Comparison of ENCODE assay signal across 21 mouse cellular contexts in the genomic region with DNA sequence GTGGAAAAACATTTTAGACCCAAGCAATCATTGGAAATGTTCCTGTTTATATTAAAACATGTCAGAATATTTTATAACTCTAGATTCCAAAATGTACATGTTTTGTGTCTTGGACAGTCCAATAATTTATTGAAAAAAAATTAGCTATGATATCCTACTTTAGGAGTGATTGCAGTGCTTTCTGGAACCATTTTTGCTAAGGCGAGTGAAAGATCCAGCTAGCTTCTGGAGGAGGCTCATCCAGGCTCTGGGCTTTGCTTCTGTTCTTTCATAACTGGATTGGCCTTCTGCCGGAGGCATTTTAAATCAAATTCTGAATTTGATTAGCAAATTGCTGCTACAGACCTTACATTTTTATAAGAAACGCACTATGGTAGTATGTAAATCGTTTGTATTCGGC.
DNase-seq lines count a peak whose midpoint lies in the region; ATAC-seq and TF ChIP-seq lines count a peak whose summit lies in the region.
"Had no signal": no experiment of that assay in that cellular context is flagged by ENCODE, and none has a peak within 500 bp of the region (broad histone marks: within the 10 kb centered on the region; RNA-seq: fewer than 3 reads in every experiment).

No protein-coding gene starts in this region.

- H3K9me3 ChIP-seq in forebrain, postnatal 0 days (ENCODE audit: low read length), result no peaks in the 10 kb centered on the region
- H3K9me3 ChIP-seq in forebrain, embryonic 13.5 days (replicated peaks), result no peaks in the 10 kb centered on the region
- no peaks in the 10 kb centered on the region for H3K9me3 ChIP-seq in lung, embryonic 16.5 days (ENCODE audit: control insufficient read depth, low read length)
- no peaks in the 10 kb centered on the region for H3K9me3 ChIP-seq in lung, postnatal 0 days (ENCODE audit: low read length)
- H3K9me3 ChIP-seq in embryonic facial prominence, embryonic 15.5 days (replicated peaks), result no peaks in the 10 kb centered on the region
- H3K9me3 ChIP-seq: forebrain, embryonic 10.5 days; forebrain, embryonic 15.5 days; heart, embryonic 12.5 days; hindbrain, embryonic 15.5 days had no signal

- peak; percentile 31 for DNase-seq in forebrain, postnatal 0 days
- peak; percentile 12 for DNase-seq in layer of hippocampus, adult 9-11 months
- DNase-seq in layer of hippocampus, postnatal 10 days (ENCODE audit: low spot score in 2 of 2), result no peak
- DNase-seq in lung, postnatal 0 days (ENCODE audit: low spot score), result no peak
- no peak for DNase-seq in adrenal gland, adult (ENCODE audit: inconsistent age in 2 of 2, low spot score in 1 of 2)
- DNase-seq: adrenal gland, adult 2 months; adrenal gland, postnatal 25 days; cerebellum, adult 2 months; cerebellum, postnatal 10 days; gastrocnemius, adult 2 months; gastrocnemius, postnatal 25 days had no signal

- 54% methylated on average over 5 of the region's 5 CpGs for WGBS in forebrain, postnatal 0 days
- WGBS in forebrain, embryonic 13.5 days, result 86% methylated on average over 5 of the region's 5 CpGs
- WGBS in lung, embryonic 16.5 days, result 65% methylated on average over 5 of the region's 5 CpGs
- WGBS in lung, postnatal 0 days, result 76% methylated on average over 5 of the region's 5 CpGs
- WGBS in embryonic facial prominence, embryonic 15.5 days, result 45% methylated on average over 5 of the region's 5 CpGs

- no peaks in the 10 kb centered on the region for H3K27me3 ChIP-seq in forebrain, postnatal 0 days (ENCODE audit: insufficient read depth, low read length)
- H3K27me3 ChIP-seq in forebrain, embryonic 13.5 days, result no peaks in the 10 kb centered on the region
- no peaks in the 10 kb centered on the region for H3K27me3 ChIP-seq in lung, embryonic 16.5 days (ENCODE audit: control insufficient read depth, insufficient read depth, low read depth, low read length)
- H3K27me3 ChIP-seq in lung, postnatal 0 days (replicated peaks; ENCODE audit: insufficient read depth, low read length), result no peaks in the 10 kb centered on the region
- H3K27me3 ChIP-seq in embryonic facial prominence, embryonic 15.5 days, result no peaks in the 10 kb centered on the region
- H3K27me3 ChIP-seq: forebrain, embryonic 15.5 days; heart, embryonic 12.5 days; hindbrain, embryonic 15.5 days; Patski had no signal

- no peak overlapping the region for H3K27ac ChIP-seq in forebrain, postnatal 0 days (ENCODE audit: low read depth, low read length)
- H3K27ac ChIP-seq in forebrain, embryonic 13.5 days, result no peak overlapping the region
- H3K27ac ChIP-seq in lung, embryonic 16.5 days (ENCODE audit: low read length), result no peak overlapping the region
- H3K27ac ChIP-seq in lung, postnatal 0 days (ENCODE audit: low read length), result no peak overlapping the region
- peak overlapping the region; percentile 51; the same call in 1 of the 2 replicates for H3K27ac ChIP-seq in embryonic facial prominence, embryonic 15.5 days (replicated peaks)
- H3K27ac ChIP-seq: forebrain, embryonic 10.5 days; forebrain, embryonic 15.5 days; gastrocnemius, adult 2 months; hindbrain, embryonic 15.5 days had no signal

- ATAC-seq in forebrain, postnatal 0 days, result peak; percentile 60; the same call in 1 of the 2 replicates
- no peak for ATAC-seq in forebrain, embryonic 13.5 days
- ATAC-seq in lung, embryonic 16.5 days (ENCODE audit: low read depth), result peak; percentile 62; the same call in 1 of the 2 replicates
- no peak for ATAC-seq in lung, postnatal 0 days
- no peak for ATAC-seq in embryonic facial prominence, embryonic 15.5 days (ENCODE audit: insufficient number of reproducible peaks, low FRiP score, low TSS enrichment, low read depth)
- ATAC-seq: activated CD4-positive, CD25-positive, alpha-beta regulatory T cell, adult 4 months; forebrain, embryonic 15.5 days; Patski had no signal

- TF ChIP-seq CTCF in forebrain, postnatal 0 days (IDR thresholded peaks at IDR 0.05; ENCODE audit: low read depth), result no peak
- TF ChIP-seq CTCF in lung, postnatal 0 days (IDR thresholded peaks at IDR 0.05), result no peak

- no peak overlapping the region for H3K4me2 ChIP-seq in forebrain, postnatal 0 days (ENCODE audit: low read depth)
- no peak overlapping the region for H3K4me2 ChIP-seq in forebrain, embryonic 13.5 days
- H3K4me2 ChIP-seq in lung, embryonic 16.5 days (ENCODE audit: low read depth, low read length), result no peak overlapping the region
- H3K4me2 ChIP-seq in lung, postnatal 0 days (replicated peaks; ENCODE audit: low read depth, low read length), result no peak overlapping the region
- H3K4me2 ChIP-seq in embryonic facial prominence, embryonic 15.5 days (replicated peaks), result no peak overlapping the region
- H3K4me2 ChIP-seq: forebrain, embryonic 15.5 days; heart, embryonic 12.5 days; hindbrain, embryonic 15.5 days had no signal

- TF ChIP-seq EP300 in lung, postnatal 0 days (IDR thresholded peaks at IDR 0.05), result no peak

- H3K9ac ChIP-seq in forebrain, postnatal 0 days, result no peak overlapping the region
- H3K9ac ChIP-seq in forebrain, embryonic 13.5 days, result no peak overlapping the region
- H3K9ac ChIP-seq in lung, embryonic 16.5 days (ENCODE audit: low read length), result no peak overlapping the region
- no peak overlapping the region for H3K9ac ChIP-seq in lung, postnatal 0 days (replicated peaks; ENCODE audit: low read depth)
- H3K9ac ChIP-seq in embryonic facial prominence, embryonic 15.5 days, result no peak overlapping the region
- H3K9ac ChIP-seq: forebrain, embryonic 15.5 days; heart, embryonic 12.5 days; hindbrain, embryonic 15.5 days had no signal

- H3K36me3 ChIP-seq in forebrain, postnatal 0 days (ENCODE audit: insufficient read depth), result no peaks in the 10 kb centered on the region
- no peaks in the 10 kb centered on the region for H3K36me3 ChIP-seq in forebrain, embryonic 13.5 days (ENCODE audit: poor library complexity, severe bottlenecking)
- H3K36me3 ChIP-seq in lung, embryonic 16.5 days (ENCODE audit: control insufficient read depth, insufficient read depth, low read length), result no peaks in the 10 kb centered on the region
- no peaks in the 10 kb centered on the region for H3K36me3 ChIP-seq in lung, postnatal 0 days (ENCODE audit: insufficient read depth, low read length)
- H3K36me3 ChIP-seq in embryonic facial prominence, embryonic 15.5 days, result no peaks in the 10 kb centered on the region
- H3K36me3 ChIP-seq: forebrain, embryonic 10.5 days; forebrain, embryonic 15.5 days; heart, embryonic 12.5 days; hindbrain, embryonic 15.5 days had no signal

- H3K4me3 ChIP-seq in forebrain, postnatal 0 days (ENCODE audit: low read depth, low read length), result no peak overlapping the region
- H3K4me3 ChIP-seq in forebrain, embryonic 13.5 days, result no peak overlapping the region
- H3K4me3 ChIP-seq in lung, embryonic 16.5 days (ENCODE audit: low read length), result no peak overlapping the region
- no peak overlapping the region for H3K4me3 ChIP-seq in lung, postnatal 0 days (ENCODE audit: low read depth, low read length)
- no peak overlapping the region for H3K4me3 ChIP-seq in embryonic facial prominence, embryonic 15.5 days (replicated peaks)
- H3K4me3 ChIP-seq: erythroblast, embryonic 14.5 days; forebrain, embryonic 10.5 days; forebrain, embryonic 15.5 days; gastrocnemius, adult 2 months; heart, embryonic 12.5 days; hindbrain, embryonic 15.5 days had no signal

- no peaks in the 10 kb centered on the region for H3K4me1 ChIP-seq in forebrain, postnatal 0 days (ENCODE audit: insufficient read depth)
- no peaks in the 10 kb centered on the region for H3K4me1 ChIP-seq in forebrain, embryonic 13.5 days
- peaks cover 4% of the 10 kb centered on the region; the same call in 1 of the 2 replicates for H3K4me1 ChIP-seq in lung, embryonic 16.5 days (replicated peaks; ENCODE audit: control insufficient read depth, insufficient read depth, low read length)
- H3K4me1 ChIP-seq in lung, postnatal 0 days (ENCODE audit: insufficient read depth, low read depth, low read length), result no peaks in the 10 kb centered on the region
- peaks cover 9% of the 10 kb centered on the region; the same call in 1 of the 2 replicates for H3K4me1 ChIP-seq in embryonic facial prominence, embryonic 15.5 days
- H3K4me1 ChIP-seq: forebrain, embryonic 10.5 days; forebrain, embryonic 15.5 days; heart, embryonic 12.5 days; hindbrain, embryonic 15.5 days had no signal

Comparison
In these comparisons a context has a peak if more than half of its experiments do, and no peak if none do; other contexts are left out.
1. ATAC-seq: peak in forebrain, postnatal 0 days (single experiment) and lung, embryonic 16.5 days (single experiment); none in forebrain, embryonic 13.5 days (single experiment), lung, postnatal 0 days (single experiment) and embryonic facial prominence, embryonic 15.5 days (single experiment).
2. DNase-seq: peak in forebrain, postnatal 0 days (single experiment) and layer of hippocampus, adult 9-11 months (single experiment); none in layer of hippocampus, postnatal 10 days (0 of 2), lung, postnatal 0 days (single experiment) and adrenal gland, adult (0 of 2).